Mouse (Mus musculus): ENCODE measurements around the gene Mndal. TPM values are rescaled to one million over a fixed set of nuclear protein-coding genes. Genes with fewer than 3 reads are reported as not detected.
"Not testable (repeated sequence)": the region's sequence is repeated elsewhere in the genome, so short reads cannot be mapped to it uniquely, and the experiment has no call there.

Gene Mndal
- total and polyA plus RNA-seq, 3 experiments: 56.8 to 175 (median 107) TPM

DNA sequence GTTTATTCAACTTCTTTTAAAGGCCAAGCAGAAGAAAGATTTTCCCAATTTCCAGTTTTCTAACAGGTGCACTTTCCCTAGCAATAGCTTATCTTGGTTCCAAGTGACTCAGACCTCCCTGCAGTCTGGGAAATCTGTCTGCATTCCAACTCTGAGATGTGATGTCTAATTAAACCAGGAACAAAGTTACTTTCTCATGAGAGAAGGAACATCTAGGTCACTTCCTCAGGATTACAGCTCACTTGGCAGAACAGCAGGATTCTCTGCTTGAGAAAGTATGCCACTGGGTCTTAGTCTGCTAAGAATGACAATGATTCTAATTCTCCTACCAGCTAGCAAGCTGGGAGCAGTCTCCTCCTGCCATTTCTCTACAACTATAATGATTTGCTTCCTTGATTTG, 30.8 kb upstream of the Mndal start:
- no peaks in the 10 kb centered on the region for H3K9me3 ChIP-seq (replicated peaks; ENCODE audit: low read length)
- no peaks in the 10 kb centered on the region for H3K4me1 ChIP-seq (ENCODE audit: control insufficient read depth in 1 of 2, insufficient read depth in 2 of 2)
- no peak for TF ChIP-seq UBTF (IDR thresholded peaks at IDR 0.05; ENCODE audit: low read depth, low read length)
- TF ChIP-seq TCF12 (IDR thresholded peaks at IDR 0.05; ENCODE audit: low read depth, low read length): no peak
- TF ChIP-seq TBP (conservative IDR thresholded peaks at IDR 0.05; ENCODE audit: low read depth, low read length): no peak
- DNase-seq (ENCODE audit: extremely low read depth): no peak
- H3K4me3 ChIP-seq (replicated peaks in 1 of 3; ENCODE audit: low read depth in 2 of 3, low read length in 2 of 3, poor library complexity in 1 of 3): no peak overlapping the region
- dilution Hi-C loops (cut with MboI; ENCODE audit: extremely low pct_ligation_motif_present, extremely low pct_unique_long_range_greater_than_20kb, low sequenced_read_pairs): no loop called here
- no peak overlapping the region for H3K9ac ChIP-seq (ENCODE audit: insufficient read depth, low read depth)
- in situ Hi-C loops (cut with MboI; ENCODE audit: low pct_ligation_motif_present, low pct_unique_long_range_greater_than_20kb, low sequenced_read_pairs): no loop called here
- no peaks in the 10 kb centered on the region for H3K27me3 ChIP-seq (replicated peaks)
- no peaks in the 10 kb centered on the region for H3K36me3 ChIP-seq (replicated peaks in 1 of 2; ENCODE audit: control insufficient read depth in 1 of 2, insufficient read depth in 1 of 2, low read length in 1 of 2)
- H3K79me2 ChIP-seq (replicated peaks; ENCODE audit: control insufficient read depth, extremely low read depth, insufficient read depth, poor library complexity, severe bottlenecking): no peaks in the 10 kb centered on the region
- no peak overlapping the region for H3K4me2 ChIP-seq (ENCODE audit: insufficient read depth, low read depth, poor library complexity, severe bottlenecking)
- no peak overlapping the region for H3K27ac ChIP-seq (ENCODE audit: insufficient read depth, low read depth)

DNA sequence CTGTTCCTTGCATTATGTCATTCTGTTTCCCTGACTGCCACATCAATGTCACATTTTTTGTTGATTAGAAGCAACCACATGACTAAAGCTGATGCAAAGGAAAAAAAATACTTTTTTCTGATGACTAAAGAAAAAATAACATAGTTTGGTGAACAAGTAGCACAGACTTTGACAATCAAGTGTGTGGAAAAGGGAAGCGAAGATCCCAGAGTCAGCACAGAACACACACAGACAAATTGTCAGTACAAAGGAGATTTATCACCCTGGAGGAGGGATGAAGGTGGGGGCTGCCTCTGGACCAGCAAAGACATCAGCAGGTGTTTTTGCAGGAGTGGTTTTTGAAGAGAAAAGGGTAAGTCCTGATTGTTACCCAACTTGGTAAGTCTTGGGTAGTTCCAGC, 19.2 kb upstream of the Mndal start:
- DNase-seq (ENCODE audit: extremely low read depth); H3K27ac ChIP-seq (ENCODE audit: insufficient read depth, low read depth); H3K4me3 ChIP-seq (replicated peaks in 1 of 3; ENCODE audit: low read depth in 2 of 3, low read length in 2 of 3, poor library complexity in 1 of 3); H3K79me2 ChIP-seq (replicated peaks; ENCODE audit: control insufficient read depth, extremely low read depth, insufficient read depth, poor library complexity, severe bottlenecking); dilution Hi-C loops (cut with MboI; ENCODE audit: extremely low pct_ligation_motif_present, extremely low pct_unique_long_range_greater_than_20kb, low sequenced_read_pairs); H3K27me3 ChIP-seq (replicated peaks); H3K36me3 ChIP-seq (replicated peaks in 1 of 2; ENCODE audit: control insufficient read depth in 1 of 2, insufficient read depth in 1 of 2, low read length in 1 of 2); in situ Hi-C loops (cut with MboI; ENCODE audit: low pct_ligation_motif_present, low pct_unique_long_range_greater_than_20kb, low sequenced_read_pairs); H3K9ac ChIP-seq (ENCODE audit: insufficient read depth, low read depth); H3K4me1 ChIP-seq (ENCODE audit: control insufficient read depth in 1 of 2, insufficient read depth in 2 of 2); H3K9me3 ChIP-seq (replicated peaks; ENCODE audit: low read length); H3K4me2 ChIP-seq (ENCODE audit: insufficient read depth, low read depth, poor library complexity, severe bottlenecking): not testable (repeated sequence)

DNA sequence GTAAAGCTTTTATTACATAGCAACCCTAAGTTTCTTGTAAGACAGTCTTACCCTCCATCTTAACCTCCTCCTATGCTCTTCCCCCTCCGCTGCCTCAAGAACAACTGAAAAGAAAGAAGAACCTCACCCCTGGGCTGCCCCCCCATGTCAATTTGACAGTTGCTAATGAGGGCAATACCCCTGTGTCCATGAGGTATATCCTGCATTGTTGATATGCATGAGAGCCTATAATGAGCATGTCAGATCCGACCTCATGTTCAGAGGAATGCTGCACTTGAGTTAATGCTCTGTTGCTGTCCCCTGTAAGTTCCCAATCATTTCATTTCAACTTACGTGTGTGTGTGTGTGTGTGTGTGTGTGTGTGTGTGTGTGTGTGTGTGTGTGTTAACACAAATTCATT, 17.7 kb upstream of the Mndal start:
- H3K27ac ChIP-seq (ENCODE audit: insufficient read depth, low read depth); dilution Hi-C loops (cut with MboI; ENCODE audit: extremely low pct_ligation_motif_present, extremely low pct_unique_long_range_greater_than_20kb, low sequenced_read_pairs); H3K9ac ChIP-seq (ENCODE audit: insufficient read depth, low read depth); H3K36me3 ChIP-seq (replicated peaks in 1 of 2; ENCODE audit: control insufficient read depth in 1 of 2, insufficient read depth in 1 of 2, low read length in 1 of 2); in situ Hi-C loops (cut with MboI; ENCODE audit: low pct_ligation_motif_present, low pct_unique_long_range_greater_than_20kb, low sequenced_read_pairs); H3K79me2 ChIP-seq (replicated peaks; ENCODE audit: control insufficient read depth, extremely low read depth, insufficient read depth, poor library complexity, severe bottlenecking); H3K27me3 ChIP-seq (replicated peaks); H3K9me3 ChIP-seq (replicated peaks; ENCODE audit: low read length); H3K4me3 ChIP-seq (replicated peaks in 1 of 3; ENCODE audit: low read depth in 2 of 3, low read length in 2 of 3, poor library complexity in 1 of 3); DNase-seq (ENCODE audit: extremely low read depth); H3K4me2 ChIP-seq (ENCODE audit: insufficient read depth, low read depth, poor library complexity, severe bottlenecking); H3K4me1 ChIP-seq (ENCODE audit: control insufficient read depth in 1 of 2, insufficient read depth in 2 of 2): not testable (repeated sequence)

DNA sequence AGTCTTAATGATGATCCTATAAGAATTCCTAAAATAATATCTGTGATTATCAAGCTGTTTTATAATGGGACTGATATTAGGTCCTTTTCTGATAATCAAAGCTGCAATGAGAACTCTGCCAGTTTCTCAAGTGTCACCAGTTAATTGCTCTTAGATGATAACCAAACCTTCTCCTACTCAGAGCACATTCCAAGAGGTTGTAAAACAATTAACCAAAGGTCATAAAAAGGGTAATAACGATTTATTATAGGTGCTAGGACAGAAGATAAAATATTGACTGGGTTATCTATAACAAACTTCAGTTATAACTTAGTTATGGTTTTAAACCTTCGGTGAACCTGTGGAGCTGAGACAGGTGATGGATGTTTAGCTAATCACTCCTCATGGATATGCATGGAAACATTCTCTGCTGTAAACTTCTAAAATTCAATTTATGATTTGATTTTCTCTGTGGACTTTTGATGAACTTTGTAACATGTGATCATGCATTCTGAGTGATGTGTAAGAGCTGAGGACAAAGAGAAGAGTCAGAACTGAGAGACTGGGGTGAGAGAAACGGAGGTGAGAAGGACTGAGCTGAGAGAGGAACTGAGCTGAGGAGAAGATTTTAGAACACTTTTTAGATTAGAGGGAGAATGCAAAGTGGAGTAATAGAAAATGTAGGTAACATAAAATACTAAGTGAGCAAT, 13.7 kb upstream of the Mndal start:
- H3K27ac ChIP-seq (ENCODE audit: insufficient read depth, low read depth); in situ Hi-C loops (cut with MboI; ENCODE audit: low pct_ligation_motif_present, low pct_unique_long_range_greater_than_20kb, low sequenced_read_pairs); H3K9me3 ChIP-seq (replicated peaks; ENCODE audit: low read length); H3K4me3 ChIP-seq (replicated peaks in 1 of 3; ENCODE audit: low read depth in 2 of 3, low read length in 2 of 3, poor library complexity in 1 of 3); H3K27me3 ChIP-seq (replicated peaks); DNase-seq (ENCODE audit: extremely low read depth); H3K79me2 ChIP-seq (replicated peaks; ENCODE audit: control insufficient read depth, extremely low read depth, insufficient read depth, poor library complexity, severe bottlenecking); H3K9ac ChIP-seq (ENCODE audit: insufficient read depth, low read depth); H3K4me2 ChIP-seq (ENCODE audit: insufficient read depth, low read depth, poor library complexity, severe bottlenecking); H3K4me1 ChIP-seq (ENCODE audit: control insufficient read depth in 1 of 2, insufficient read depth in 2 of 2); dilution Hi-C loops (cut with MboI; ENCODE audit: extremely low pct_ligation_motif_present, extremely low pct_unique_long_range_greater_than_20kb, low sequenced_read_pairs); H3K36me3 ChIP-seq (replicated peaks in 1 of 2; ENCODE audit: control insufficient read depth in 1 of 2, insufficient read depth in 1 of 2, low read length in 1 of 2): not testable (repeated sequence)
